Mouse (Mus musculus): Measurements from ENCODE around the gene B630019K06Rik. TPM values are rescaled to one million over a fixed set of nuclear protein-coding genes. Genes with fewer than 3 reads are reported as not detected.

The B630019K06Rik gene
- polyA plus RNA-seq, 1 experiment = not detected

DNA sequence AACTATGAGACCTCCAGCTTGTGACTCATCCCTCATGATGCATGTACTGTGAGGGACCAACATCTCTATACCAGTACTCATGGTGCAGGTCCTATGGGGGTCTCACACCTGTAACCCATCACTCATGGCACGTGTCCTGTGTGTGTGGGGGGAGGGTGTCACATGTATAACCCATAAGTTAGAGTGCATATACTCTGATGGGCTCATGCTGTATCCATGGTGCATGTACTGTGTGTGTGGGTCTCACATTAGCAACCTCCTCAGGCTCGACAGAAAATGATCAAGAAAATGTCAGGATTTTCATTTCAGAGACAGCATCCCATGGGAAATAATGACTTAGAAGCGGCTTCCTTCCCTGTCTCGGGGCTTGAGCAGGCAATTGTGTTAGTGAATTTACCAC lies 28.9 kb downstream of the B630019K06Rik start:
- Histone ChIP-seq H3K27me3 (replicated peaks) (peaks cover 12% of the 10 kb centered on the region), H3K4me1 (no peaks in the 10 kb centered on the region), H3K36me3 (replicated peaks; ENCODE audit: low read length) (no peaks in the 10 kb centered on the region), H3K9me3 (peaks cover 4% of the 10 kb centered on the region; the same call in 1 of the 2 replicates), H3K4me3 (replicated peaks) (no peak overlapping the region)
- TF ChIP-seq FLI1 (IDR thresholded peaks at IDR 0.05; ENCODE audit: low read length) = no peak
- no peak for TF ChIP-seq GATA1 (IDR thresholded peaks at IDR 0.05; ENCODE audit: borderline replicate concordance, low read length)

- Histone ChIP-seq H3K4me1 (no peaks in the 10 kb centered on the region), H3K9me3 (peaks cover 4% of the 10 kb centered on the region; the same call in 1 of the 2 replicates), H3K4me3 (replicated peaks) (no peak overlapping the region), H3K27me3 (replicated peaks) (peaks cover 12% of the 10 kb centered on the region), H3K36me3 (replicated peaks; ENCODE audit: low read length) (no peaks in the 10 kb centered on the region)
- TF ChIP-seq FLI1 (IDR thresholded peaks at IDR 0.05; ENCODE audit: low read length) = no peak
- no peak for TF ChIP-seq GATA1 (IDR thresholded peaks at IDR 0.05; ENCODE audit: borderline replicate concordance, low read length)
These were observed 29.8 kb downstream of the B630019K06Rik start for GRCm38 (mm10) chrX:8921813-8922607.

GRCm38 (mm10) chrX:8927308-8927707 lies 35.1 kb downstream of the B630019K06Rik start:
- Histone ChIP-seq H3K36me3 (replicated peaks; ENCODE audit: low read length) (no peaks in the 10 kb centered on the region), H3K27me3 (replicated peaks) (no peaks in the 10 kb centered on the region), H3K4me1 (no peaks in the 10 kb centered on the region), H3K4me3 (replicated peaks) (no peak overlapping the region), H3K9me3 (no peaks in the 10 kb centered on the region)
- no peak for TF ChIP-seq FLI1 (IDR thresholded peaks at IDR 0.05; ENCODE audit: low read length)
- no peak for TF ChIP-seq GATA1 (IDR thresholded peaks at IDR 0.05; ENCODE audit: borderline replicate concordance, low read length)

- TF ChIP-seq GATA1 (IDR thresholded peaks at IDR 0.05; ENCODE audit: borderline replicate concordance, low read length) (no peak), FLI1 (IDR thresholded peaks at IDR 0.05; ENCODE audit: low read length) (no peak)
- no peaks in the 10 kb centered on the region for H3K4me1 ChIP-seq
- no peaks in the 10 kb centered on the region for H3K9me3 ChIP-seq
- no peaks in the 10 kb centered on the region for H3K27me3 ChIP-seq (replicated peaks)
- H3K36me3 ChIP-seq (replicated peaks; ENCODE audit: low read length) = no peaks in the 10 kb centered on the region
- H3K4me3 ChIP-seq (replicated peaks) = no peak overlapping the region
These were observed 51.9 kb downstream of the B630019K06Rik start for GRCm38 (mm10) chrX:8944041-8944440.

Other genes starting within 250 kb of the B630019K06Rik start
- not detected in 2 replicates for gene Ssxb8, start 201.5 kb upstream of the B630019K06Rik start, polyA plus RNA-seq (2012; ENCODE audit: insufficient read depth, low replicate concordance)
- gene Ssx9, start 143.9 kb upstream of the B630019K06Rik start, polyA plus RNA-seq (2012; ENCODE audit: insufficient read depth, low replicate concordance) = not detected in 2 replicates
- gene Ssxb5, start 88.7 kb upstream of the B630019K06Rik start, polyA plus RNA-seq (2012; ENCODE audit: insufficient read depth, low replicate concordance) = not detected in 2 replicates
- not detected in 2 replicates for gene Gm6592, start 48.4 kb upstream of the B630019K06Rik start, polyA plus RNA-seq (2012; ENCODE audit: insufficient read depth, low replicate concordance)
- gene Gm5751, start 18.1 kb upstream of the B630019K06Rik start, polyA plus RNA-seq (2012; ENCODE audit: insufficient read depth, low replicate concordance) = not detected in 2 replicates
- not detected in 2 replicates for gene Fthl17b, start 70.6 kb downstream of the B630019K06Rik start, polyA plus RNA-seq (2012; ENCODE audit: insufficient read depth, low replicate concordance)
- gene Fthl17c, start 84.2 kb downstream of the B630019K06Rik start, polyA plus RNA-seq (2012; ENCODE audit: insufficient read depth, low replicate concordance) = not detected in 2 replicates
- gene Fthl17d, start 94.4 kb downstream of the B630019K06Rik start, polyA plus RNA-seq (2012; ENCODE audit: insufficient read depth, low replicate concordance) = not detected in 2 replicates
- not detected in 2 replicates for gene Fthl17e, start 141.1 kb downstream of the B630019K06Rik start, polyA plus RNA-seq (2012; ENCODE audit: insufficient read depth, low replicate concordance)
- gene Fthl17f, start 170.6 kb downstream of the B630019K06Rik start, polyA plus RNA-seq (2012; ENCODE audit: insufficient read depth, low replicate concordance) = not detected in 2 replicates
- gene 4930402K13Rik, start 212.2 kb downstream of the B630019K06Rik start, polyA plus RNA-seq (2012; ENCODE audit: insufficient read depth, low replicate concordance) = not detected in 2 replicates

Data from megakaryocyte, embryonic 14.5 days (primary cell).